Mouse (Mus musculus): Measurements from ENCODE around the gene Ceacam1. TPM values are rescaled to one million over a fixed set of nuclear protein-coding genes. Genes with fewer than 3 reads are reported as not detected.
"Not testable (repeated sequence)": the region's sequence is repeated elsewhere in the genome, so short reads cannot be mapped to it uniquely, and the experiment has no call there.

The Ceacam1 gene
- 32.4 and 54.7 TPM in 2 replicates for polyA plus RNA-seq (2015; fragmentation: Nextera tagmentation; extraction: Ambion mirVana)

DNA sequence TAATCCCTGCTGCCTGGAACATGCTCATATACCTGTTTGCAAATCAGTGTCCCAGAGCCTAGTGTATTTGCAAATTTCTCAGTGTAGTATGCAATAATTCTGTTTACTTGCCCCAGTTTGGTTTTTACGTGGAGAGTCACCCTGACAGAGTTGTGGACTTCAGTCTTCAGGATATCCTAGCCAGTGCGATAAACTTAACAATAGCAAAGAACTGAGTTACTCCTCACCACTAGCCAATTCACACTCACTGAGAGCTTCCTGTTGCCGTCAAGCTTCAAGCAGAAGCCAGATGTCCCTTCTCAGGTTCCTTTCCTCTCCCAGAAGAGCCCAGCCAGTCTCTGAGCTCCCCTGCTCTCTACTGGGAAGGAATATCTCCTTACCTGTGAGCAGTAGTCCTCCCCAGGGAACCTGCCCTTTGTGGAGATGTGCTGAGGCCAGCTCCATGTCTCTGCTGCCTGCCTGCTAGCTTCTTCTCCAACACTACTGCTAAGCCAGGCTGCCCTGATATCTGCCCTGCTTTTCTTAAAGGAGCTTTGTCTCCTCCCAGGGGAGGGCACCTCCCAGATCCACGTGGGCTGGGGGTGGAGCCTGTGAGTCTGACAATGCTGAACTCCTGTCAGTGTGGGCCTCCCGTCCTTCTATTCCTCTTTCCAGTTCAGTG, at the start of gene Ceacam1:
TSS of gene Ceacam1 (minus strand) at position 513 of the 661 bp plus-strand sequence.
- peak within 1 kb of the TSS; percentile 23; the same call in 1 of the 2 replicates for H3K4me2 ChIP-seq

DNA sequence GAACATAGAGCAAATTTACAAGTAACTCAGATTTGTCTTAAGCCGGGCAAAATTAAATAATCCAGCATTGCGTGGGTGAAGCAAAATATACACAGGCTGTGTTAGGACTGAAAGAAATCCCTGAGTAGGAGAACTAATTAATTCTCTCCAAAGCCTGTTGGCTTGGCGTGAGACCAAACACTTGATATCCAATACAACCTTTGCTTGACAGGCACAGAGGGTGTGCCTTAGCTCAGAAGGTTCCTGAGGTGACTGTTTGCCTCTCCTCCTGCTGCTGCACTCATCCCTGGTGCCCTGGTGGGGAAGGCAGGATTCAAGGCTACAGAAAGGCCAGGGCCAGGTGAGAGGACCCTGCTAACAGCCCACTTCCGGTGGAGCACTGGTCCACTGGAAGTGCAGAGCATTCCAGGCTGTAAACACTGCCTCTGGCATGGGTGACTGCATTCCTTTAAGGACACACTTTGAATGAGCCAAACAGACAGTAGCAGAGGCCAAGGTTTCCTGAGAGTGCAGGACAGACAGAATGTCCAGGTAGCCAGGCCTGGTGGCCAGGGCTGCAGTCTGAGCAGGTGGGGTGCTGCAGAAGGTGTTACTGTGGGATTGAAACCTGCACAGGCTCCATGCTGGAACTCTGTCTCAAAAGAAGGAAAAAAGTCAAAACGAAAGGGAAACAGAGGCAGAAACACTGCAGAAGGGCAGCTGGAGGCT, 38.8 kb upstream of the Ceacam1 start:
- not testable (repeated sequence) for H3K27me3 ChIP-seq (replicated peaks); H3K4me3 ChIP-seq (replicated peaks); H3K27ac ChIP-seq; H3K9me3 ChIP-seq; H3K4me2 ChIP-seq; H3K4me1 ChIP-seq; H3K9ac ChIP-seq; ATAC-seq (ENCODE audit: insufficient read depth, low FRiP score, low read depth); H3K36me3 ChIP-seq
- 38% methylated on average over 2 of the region's 5 CpGs for WGBS

More for the DNA sequence above, at the start of gene Ceacam1:
- not testable (repeated sequence) for H3K9me3 ChIP-seq; H3K36me3 ChIP-seq; H3K9ac ChIP-seq; H3K4me1 ChIP-seq; H3K27ac ChIP-seq; H3K27me3 ChIP-seq (replicated peaks)
- 22% methylated on average over 5 of the region's 5 CpGs for WGBS
- peak within 1 kb of the TSS; percentile 16; the same call in 1 of the 2 replicates for H3K4me3 ChIP-seq (replicated peaks)
- ATAC-seq (ENCODE audit: insufficient read depth, low FRiP score, low read depth) = peak; percentile 75; the same call in 1 of the 2 replicates

- H3K4me1 ChIP-seq; H3K36me3 ChIP-seq; H3K4me3 ChIP-seq (replicated peaks); H3K9me3 ChIP-seq; H3K27me3 ChIP-seq (replicated peaks); ATAC-seq (ENCODE audit: insufficient read depth, low FRiP score, low read depth); H3K9ac ChIP-seq; H3K27ac ChIP-seq; H3K4me2 ChIP-seq: not testable (repeated sequence)
- WGBS = 15% methylated on average over 1 of the region's 1 CpGs
Observed at GRCm38 (mm10) chr7:25515667-25516066, 38.3 kb upstream of the Ceacam1 start.

GRCm38 (mm10) chr7:25509925-25510324, 32.5 kb upstream of the Ceacam1 start:
- Histone ChIP-seq H3K27me3 (replicated peaks) (no peaks in the 10 kb centered on the region), H3K4me2 (no peak overlapping the region), H3K36me3 (no peaks in the 10 kb centered on the region), H3K9ac (no peak overlapping the region), H3K9me3 (no peaks in the 10 kb centered on the region), H3K4me1 (no peaks in the 10 kb centered on the region), H3K4me3 (replicated peaks) (no peak overlapping the region), H3K27ac (no peak overlapping the region)
- 11% methylated on average over 3 of the region's 3 CpGs for WGBS
- ATAC-seq (ENCODE audit: insufficient read depth, low FRiP score, low read depth) = no peak

GRCm38 (mm10) chr7:25494649-25495048, 17.2 kb upstream of the Ceacam1 start:
- Histone ChIP-seq H3K27ac (no peak overlapping the region), H3K4me2 (no peak overlapping the region), H3K27me3 (replicated peaks) (no peaks in the 10 kb centered on the region), H3K36me3 (no peaks in the 10 kb centered on the region), H3K9ac (no peak overlapping the region), H3K4me3 (replicated peaks) (no peak overlapping the region), H3K9me3 (no peaks in the 10 kb centered on the region), H3K4me1 (no peaks in the 10 kb centered on the region)
- 80% methylated on average over 1 of the region's 1 CpGs for WGBS
- no peak for ATAC-seq (ENCODE audit: insufficient read depth, low FRiP score, low read depth)

- not testable (repeated sequence) for H3K4me1 ChIP-seq; H3K36me3 ChIP-seq; H3K4me3 ChIP-seq (replicated peaks); H3K27me3 ChIP-seq (replicated peaks); H3K4me2 ChIP-seq; H3K9me3 ChIP-seq; H3K27ac ChIP-seq; H3K9ac ChIP-seq; ATAC-seq (ENCODE audit: insufficient read depth, low FRiP score, low read depth)
- WGBS = no CpG with 5 or more reads among the region's 1 CpGs
Observed at GRCm38 (mm10) chr7:25490698-25491097, 13.3 kb upstream of the Ceacam1 start.

GRCm38 (mm10) chr7:25489382-25489781, 12.0 kb upstream of the Ceacam1 start:
- not testable (repeated sequence) for H3K36me3 ChIP-seq; H3K9me3 ChIP-seq; ATAC-seq (ENCODE audit: insufficient read depth, low FRiP score, low read depth); H3K4me3 ChIP-seq (replicated peaks); H3K4me1 ChIP-seq; H3K27me3 ChIP-seq (replicated peaks); H3K27ac ChIP-seq; H3K4me2 ChIP-seq; H3K9ac ChIP-seq
- 92% methylated on average over 3 of the region's 3 CpGs for WGBS

GRCm38 (mm10) chr7:25486186-25486585, 8.8 kb upstream of the Ceacam1 start:
- ATAC-seq (ENCODE audit: insufficient read depth, low FRiP score, low read depth) = no peak
- WGBS = 9% methylated on average over 1 of the region's 1 CpGs
- no peak overlapping the region for H3K9ac ChIP-seq

GRCm38 (mm10) chr7:25485061-25485460, 7.7 kb upstream of the Ceacam1 start:
- Histone ChIP-seq H3K27me3 (replicated peaks) (no peaks in the 10 kb centered on the region), H3K4me3 (replicated peaks) (no peak overlapping the region), H3K9ac (no peak overlapping the region), H3K9me3 (no peaks in the 10 kb centered on the region), H3K4me1 (no peaks in the 10 kb centered on the region), H3K27ac (no peak overlapping the region), H3K36me3 (no peaks in the 10 kb centered on the region), H3K4me2 (no peak overlapping the region)
- WGBS = 63% methylated on average over 5 of the region's 5 CpGs
- no peak for ATAC-seq (ENCODE audit: insufficient read depth, low FRiP score, low read depth)

More at GRCm38 (mm10) chr7:25486186-25486585, 8.8 kb upstream of the Ceacam1 start:
- Histone ChIP-seq H3K4me3 (replicated peaks) (no peak overlapping the region), H3K27me3 (replicated peaks) (no peaks in the 10 kb centered on the region), H3K27ac (no peak overlapping the region), H3K36me3 (no peaks in the 10 kb centered on the region), H3K4me2 (no peak overlapping the region), H3K4me1 (no peaks in the 10 kb centered on the region), H3K9me3 (no peaks in the 10 kb centered on the region)

- no peak for ATAC-seq (ENCODE audit: insufficient read depth, low FRiP score, low read depth)
- H3K9ac ChIP-seq = no peak overlapping the region
- H3K9me3 ChIP-seq = no peaks in the 10 kb centered on the region
- no peak overlapping the region for H3K27ac ChIP-seq
- H3K27me3 ChIP-seq (replicated peaks) = no peaks in the 10 kb centered on the region
- no peaks in the 10 kb centered on the region for H3K36me3 ChIP-seq
- H3K4me1 ChIP-seq = no peaks in the 10 kb centered on the region
- WGBS = 77% methylated on average over 8 of the region's 8 CpGs
- H3K4me3 ChIP-seq (replicated peaks) = no peak overlapping the region
- H3K4me2 ChIP-seq = no peak overlapping the region
Observed at GRCm38 (mm10) chr7:25483133-25483735, 5.8 kb upstream of the Ceacam1 start.

GRCm38 (mm10) chr7:25480791-25481190, 3.4 kb upstream of the Ceacam1 start:
- not testable (repeated sequence) for H3K36me3 ChIP-seq; H3K4me3 ChIP-seq (replicated peaks); H3K9me3 ChIP-seq; H3K27me3 ChIP-seq (replicated peaks); H3K27ac ChIP-seq; H3K4me2 ChIP-seq; H3K9ac ChIP-seq; ATAC-seq (ENCODE audit: insufficient read depth, low FRiP score, low read depth); H3K4me1 ChIP-seq
- 62% methylated on average over 8 of the region's 8 CpGs for WGBS

DNA sequence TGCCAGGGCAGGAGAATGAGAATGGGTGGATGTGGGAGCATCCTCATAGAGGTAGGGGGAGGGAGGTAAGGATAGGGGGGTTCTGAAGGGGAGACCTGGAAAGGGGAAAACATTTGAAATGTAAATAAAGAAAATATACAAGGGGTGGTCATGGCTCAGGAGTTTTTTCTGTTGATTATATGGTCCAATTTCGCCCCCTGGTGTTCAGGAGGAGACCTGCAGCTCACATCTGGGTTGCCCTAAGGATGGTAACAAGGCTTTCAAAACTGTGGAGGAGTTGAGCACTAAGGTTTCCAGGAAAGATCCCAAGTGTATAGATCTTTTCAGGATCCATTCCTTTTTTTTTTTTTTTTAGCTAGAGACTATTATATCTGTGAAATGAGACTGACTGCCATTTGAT, 2.0 kb upstream of the Ceacam1 start:
- Histone ChIP-seq H3K36me3 (no peaks in the 10 kb centered on the region), H3K27ac (no peak overlapping the region), H3K27me3 (replicated peaks) (no peaks in the 10 kb centered on the region), H3K9me3 (no peaks in the 10 kb centered on the region), H3K4me2 (no peak overlapping the region), H3K4me3 (replicated peaks) (no peak overlapping the region), H3K4me1 (no peaks in the 10 kb centered on the region), H3K9ac (no peak overlapping the region)
- 0% methylated on average over 1 of the region's 1 CpGs for WGBS
- ATAC-seq (ENCODE audit: insufficient read depth, low FRiP score, low read depth) = no peak

Data from stomach, embryonic 15.5 days (tissue).